Mouse (Mus musculus) embryonic stem cell, embryonic (primary cell): ENCODE measurements around the gene Igsf6.

Experiments used
- CTCF ChIA-PET, 4 experiments: fragments of 300-600 bp in 2 of 4; fragments of 350-600 bp in 2 of 4; sonication (Branson Sonifier 250); formaldehyde crosslinking; loops; one replicate each; lab custom pipeline; 2022; ENCODE audit warnings: inconsistent platforms in 2 of 4; lab: Charles Lee
- POLR2A ChIA-PET, 4 experiments: fragments of 300-600 bp in 2 of 4; fragments of 350-600 bp in 2 of 4; sonication (Branson Sonifier 250); formaldehyde crosslinking; loops; one replicate each; lab custom pipeline; 2022; ENCODE audit warnings: antibody characterized with exemption in 4 of 4, inconsistent platforms in 1 of 4; lab: Charles Lee

The Igsf6 gene

GRCm38 (mm10) chr7:121074801-121075400 lies 529 bp upstream of the Igsf6 start:
- POLR2A ChIA-PET, result interaction anchor here in 2 of 4 experiments (0.5 to 1.0 kb wide), 3 partner anchors 9 to 1428 kb away, joined by 3 to 4 read pairs (median 3); no protein-coding TSS in a partner anchor

GRCm38 (mm10) chr7:121072506-121072905 lies 1.9 kb downstream of the Igsf6 start:
- POLR2A ChIA-PET, result interaction anchor here in 1 of 4 experiments (1.3 kb wide), 1 partner anchor 15 kb away, joined by 3 read pairs; no protein-coding TSS in a partner anchor
- CTCF ChIA-PET, result interaction anchor here in 1 of 4 experiments (0.6 kb wide), 1 partner anchor 539 kb away, joined by 3 read pairs; no protein-coding TSS in a partner anchor

More at GRCm38 (mm10) chr7:121074801-121075400, 529 bp upstream of the Igsf6 start:
- CTCF ChIA-PET, result no interaction called here

GRCm38 (mm10) chr7:121071276-121071675 lies 3.1 kb downstream of the Igsf6 start:
- POLR2A ChIA-PET, result no interaction called here
- CTCF ChIA-PET, result no interaction called here

GRCm38 (mm10) chr7:121064309-121064708 lies 10.1 kb downstream of the Igsf6 start:
- CTCF ChIA-PET, result no interaction called here
- POLR2A ChIA-PET, result interaction anchor here in 1 of 4 experiments (2.4 kb wide), 1 partner anchor 82 kb away, joined by 7 read pairs; the partner anchor contains the start of genes Cdr2 and Mfsd13b

- CTCF ChIA-PET, result no interaction called here
Observed at GRCm38 (mm10) chr7:121059477-121060218, 14.7 kb downstream of the Igsf6 start.

GRCm38 (mm10) chr7:121053071-121053470 lies 21.3 kb downstream of the Igsf6 start:
- POLR2A ChIA-PET, result no interaction called here

More at GRCm38 (mm10) chr7:121059477-121060218, 14.7 kb downstream of the Igsf6 start:
- POLR2A ChIA-PET, result no interaction called here

GRCm38 (mm10) chr7:121047624-121048023 lies 26.7 kb downstream of the Igsf6 start:
- POLR2A ChIA-PET, result interaction anchor here in 1 of 4 experiments (2.0 kb wide), 1 partner anchor 13 kb away, joined by 7 read pairs; the partner anchor contains the start of gene Mettl9
- CTCF ChIA-PET, result no interaction called here

More at GRCm38 (mm10) chr7:121053071-121053470, 21.3 kb downstream of the Igsf6 start:
- CTCF ChIA-PET, result no interaction called here

- ChIA-PET POLR2A (interaction anchor here in 1 of 4 experiments (0.5 to 1.4 kb wide), 3 partner anchors 11 to 582 kb away, joined by 4 to 7 read pairs (median 4); partner anchors contain the start of gene Mettl9), CTCF (interaction anchor here in 1 of 4 experiments (0.6 kb wide), 1 partner anchor 595 kb away, joined by 3 read pairs; no protein-coding TSS in a partner anchor)
Observed at GRCm38 (mm10) chr7:121045671-121046453, 28.5 kb downstream of the Igsf6 start.

- POLR2A ChIA-PET, result interaction anchor here in 2 of 4 experiments (0.6 to 1.1 kb wide), 2 partner anchors 11 to 282 kb away, joined by 3 read pairs; no protein-coding TSS in a partner anchor
- CTCF ChIA-PET, result no interaction called here
Observed at GRCm38 (mm10) chr7:121044251-121044650, 30.1 kb downstream of the Igsf6 start.

GRCm38 (mm10) chr7:121043510-121043909 lies 30.9 kb downstream of the Igsf6 start:
- POLR2A ChIA-PET, result interaction anchor here in 2 of 4 experiments (0.6 to 1.1 kb wide), 3 partner anchors 10 to 281 kb away, joined by 3 to 5 read pairs (median 3); no protein-coding TSS in a partner anchor
- CTCF ChIA-PET, result no interaction called here

- CTCF ChIA-PET, result no interaction called here
- POLR2A ChIA-PET, result interaction anchor here in 1 of 4 experiments (1.0 kb wide), 1 partner anchor 9 kb away, joined by 3 read pairs; the partner anchor contains the start of gene Mettl9
Observed at GRCm38 (mm10) chr7:121043004-121043403, 31.4 kb downstream of the Igsf6 start.

- CTCF ChIA-PET, result no interaction called here
- POLR2A ChIA-PET, result interaction anchor here in 1 of 4 experiments (1.0 kb wide), 2 partner anchors 8 to 207 kb away, joined by 3 read pairs; partner anchors contain the start of gene Mettl9
Observed at GRCm38 (mm10) chr7:121041989-121042388, 32.4 kb downstream of the Igsf6 start.

- POLR2A ChIA-PET, result interaction anchor here in 2 of 4 experiments (1.1 to 1.9 kb wide), 3 partner anchors 8 to 58 kb away, joined by 4 to 5 read pairs (median 5); partner anchors contain the start of genes Cdr2 (in 1 of the 2) and Mfsd13b (in 1 of the 2)
- CTCF ChIA-PET, result no interaction called here
Observed at GRCm38 (mm10) chr7:121040595-121040994, 33.8 kb downstream of the Igsf6 start.

- CTCF ChIA-PET, result no interaction called here
- POLR2A ChIA-PET, result interaction anchor here in 3 of 4 experiments (0.6 to 3.6 kb wide), 13 partner anchors 9 to 400 kb away, joined by 3 to 15 read pairs (median 4); partner anchors contain the start of genes Cdr2 (in 2 of the 3), Mfsd13b (in 2 of the 3), Polr3e (in 1 of the 3) and Uqcrc2 (in 1 of the 3)
Observed at GRCm38 (mm10) chr7:121035161-121035721, 39.1 kb downstream of the Igsf6 start.

- POLR2A ChIA-PET, result interaction anchor here in 3 of 4 experiments (0.6 to 3.6 kb wide), 13 partner anchors 8 to 672 kb away, joined by 3 to 15 read pairs (median 4); partner anchors contain the start of genes Cdr2 (in 2 of the 3), Mfsd13b (in 2 of the 3), Polr3e (in 1 of the 3) and Usp31 (in 1 of the 3)
- CTCF ChIA-PET, result no interaction called here
Observed at GRCm38 (mm10) chr7:121034701-121035141, 39.7 kb downstream of the Igsf6 start.

- CTCF ChIA-PET, result no interaction called here
- POLR2A ChIA-PET, result interaction anchor here in 3 of 4 experiments (0.6 to 3.6 kb wide), 21 partner anchors 8 to 673 kb away, joined by 3 to 15 read pairs (median 4); partner anchors contain the start of genes Cdr2 (in 3 of the 3), Mfsd13b (in 3 of the 3), Polr3e (in 1 of the 3) and Usp31 (in 1 of the 3)
Observed at GRCm38 (mm10) chr7:121033856-121034652, 40.3 kb downstream of the Igsf6 start, which contains the start of gene Mettl9. TSS of gene Mettl9 (plus strand) at chr7:121034445.
